Mouse (Mus musculus) kidney, embryonic 16.5 days (tissue): ENCODE results near the gene Klhl32. TPM values are rescaled to one million over a fixed set of nuclear protein-coding genes. Genes with fewer than 3 reads are reported as not detected.

ENCODE experiments used
- ATAC-seq: fragments of 200-750 bp; cut with Nextera tagmentation; 2 replicates; pipeline ENCODE4 v1.8.0; 2017; ENCODE audit warnings: moderate TSS enrichment; ENCODE audit not compliant: low FRiP score, low TSS enrichment
- H3K27ac ChIP-seq: fragments of 300-500 bp; sonication (generic); 2 replicates; pipeline ENCODE4 v1.5.1; 2014; ENCODE audit warnings: low read length
- H3K27me3 ChIP-seq: fragments of 300-500 bp; sonication (generic); 2 replicates; pipeline ENCODE4 v1.6.1; 2014; ENCODE audit warnings: low read length, control low read depth, mixed read lengths; ENCODE audit not compliant: insufficient read depth
- H3K36me3 ChIP-seq: fragments of 300-500 bp; sonication (generic); 2 replicates; pipeline ENCODE4 v1.6.1; 2014; ENCODE audit warnings: low read length, control low read depth, mixed read lengths; ENCODE audit not compliant: insufficient read depth
- H3K4me1 ChIP-seq: fragments of 300-500 bp; sonication (generic); 2 replicates; pipeline ENCODE4 v1.6.1; 2014; ENCODE audit warnings: low read length, control low read depth, mixed read lengths; ENCODE audit not compliant: insufficient read depth
- H3K4me2 ChIP-seq: fragments of 300-500 bp; sonication (generic); replicated peaks from 2 replicates; pipeline ENCODE4 v1.6.1; 2014; ENCODE audit warnings: low read depth, low read length
- H3K4me3 ChIP-seq: fragments of 300-500 bp; sonication (generic); 2 replicates; pipeline ENCODE4 v1.5.1; 2014; ENCODE audit warnings: mild to moderate bottlenecking, low read length
- H3K9ac ChIP-seq: fragments of 300-500 bp; sonication (generic); replicated peaks from 2 replicates; pipeline ENCODE4 v1.6.1; 2014; ENCODE audit warnings: low read length
- H3K9me3 ChIP-seq: fragments of 300-500 bp; sonication (generic); 2 replicates; pipeline ENCODE4 v1.6.1; 2016; ENCODE audit warnings: low read length, control low read depth
- WGBS: fragments of 180-500 bp; shearing (Covaris S2); extraction: QIAGEN DNeasy Blood & Tissue Kit; methylation state at CpG from one replicate; pipeline ENCODE4 v1.1.7; 2014; 5-methylcytosine and 5-hydroxymethylcytosine counted together
- polyA plus RNA-seq: library from polyadenylated mRNA; unstranded; fragments of >200 nt; fragmentation: Nextera tagmentation; extraction: Ambion mirVana; gene quantifications from 2 replicates; pipeline ENCODE4 v1.2.1, GENCODE M21; 2015

Gene Klhl32
- polyA plus RNA-seq, 1 experiment from 2014 or later = 4.5 TPM

DNA sequence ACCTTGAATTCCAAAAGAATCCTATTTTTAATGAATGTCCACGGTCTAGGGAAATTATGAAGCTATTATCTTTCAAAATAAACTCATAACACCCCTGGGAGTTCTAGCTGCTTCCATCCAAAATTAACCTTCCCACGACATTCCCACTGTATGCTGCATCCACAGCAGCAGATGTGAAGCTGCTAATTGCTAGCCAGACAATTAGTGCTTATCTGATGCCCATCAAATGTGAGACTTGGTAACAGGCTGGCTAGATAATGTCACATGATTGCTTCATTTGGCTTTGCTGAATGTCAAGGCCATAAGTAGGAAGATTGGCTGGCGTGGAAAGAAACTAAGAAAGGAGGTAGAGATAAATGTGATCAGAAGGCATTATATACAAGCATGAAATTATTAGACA is 85.5 kb downstream of the Klhl32 start:
- Histone ChIP-seq H3K27me3 (no peaks in the 10 kb centered on the region), H3K9ac (no peak overlapping the region), H3K4me3 (no peak overlapping the region), H3K4me1 (no peaks in the 10 kb centered on the region), H3K36me3 (no peaks in the 10 kb centered on the region), H3K9me3 (no peaks in the 10 kb centered on the region), H3K27ac (no peak overlapping the region), H3K4me2 (no peak overlapping the region)
- 63% methylated on average over 3 of the region's 3 CpGs for WGBS
- ATAC-seq = no peak

DNA sequence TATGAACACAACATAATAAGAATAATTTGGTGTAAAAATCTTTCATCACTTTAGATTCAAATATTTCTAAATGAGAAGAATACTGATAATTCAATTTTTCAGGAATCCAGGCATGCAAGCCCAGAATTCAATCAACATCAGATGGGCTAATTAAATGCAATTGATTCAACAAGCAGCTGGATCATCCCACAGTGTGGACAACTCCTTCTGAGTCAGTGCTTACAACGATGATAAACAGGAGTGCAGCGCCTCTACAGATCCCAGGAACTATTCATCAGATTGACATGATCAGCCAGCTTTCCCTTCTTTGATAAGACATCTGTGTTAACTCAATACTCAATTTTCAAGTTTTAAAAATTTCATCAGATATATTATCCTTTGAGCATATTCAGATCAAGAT is 86.4 kb downstream of the Klhl32 start:
- H3K4me1 ChIP-seq = no peaks in the 10 kb centered on the region
- H3K9me3 ChIP-seq = no peaks in the 10 kb centered on the region
- no peak overlapping the region for H3K9ac ChIP-seq
- 70% methylated on average over 2 of the region's 2 CpGs for WGBS
- no peak overlapping the region for H3K4me3 ChIP-seq
- no peak for ATAC-seq
- H3K27ac ChIP-seq = no peak overlapping the region
- H3K27me3 ChIP-seq = no peaks in the 10 kb centered on the region
- no peak overlapping the region for H3K4me2 ChIP-seq
- no peaks in the 10 kb centered on the region for H3K36me3 ChIP-seq

DNA sequence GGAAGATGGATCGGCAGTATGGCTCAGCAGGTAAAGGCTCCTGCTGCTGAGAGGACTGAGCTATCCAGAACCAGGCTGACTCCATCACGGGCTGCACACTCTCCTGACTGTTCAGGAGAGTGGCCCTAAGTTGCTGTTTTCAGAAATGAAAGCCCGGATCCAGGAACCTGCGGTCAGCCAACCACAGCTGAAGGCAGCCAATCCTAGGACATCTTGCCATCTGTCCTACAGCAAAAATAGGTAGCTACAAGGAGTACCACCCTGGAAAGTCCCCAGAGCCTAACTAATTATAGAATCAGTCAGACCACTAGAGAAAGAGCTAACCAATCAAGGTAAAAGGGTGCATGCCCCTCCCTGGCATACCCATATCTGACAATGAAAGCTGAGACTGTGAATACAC is 87.5 kb downstream of the Klhl32 start:
- ATAC-seq = no peak
- no peaks in the 10 kb centered on the region for H3K27me3 ChIP-seq
- no peaks in the 10 kb centered on the region for H3K36me3 ChIP-seq
- H3K27ac ChIP-seq = no peak overlapping the region
- no peaks in the 10 kb centered on the region for H3K9me3 ChIP-seq
- WGBS = 83% methylated on average over 4 of the region's 4 CpGs
- no peak overlapping the region for H3K4me3 ChIP-seq
- H3K4me2 ChIP-seq = no peak overlapping the region
- no peak overlapping the region for H3K9ac ChIP-seq
- H3K4me1 ChIP-seq = no peaks in the 10 kb centered on the region

DNA sequence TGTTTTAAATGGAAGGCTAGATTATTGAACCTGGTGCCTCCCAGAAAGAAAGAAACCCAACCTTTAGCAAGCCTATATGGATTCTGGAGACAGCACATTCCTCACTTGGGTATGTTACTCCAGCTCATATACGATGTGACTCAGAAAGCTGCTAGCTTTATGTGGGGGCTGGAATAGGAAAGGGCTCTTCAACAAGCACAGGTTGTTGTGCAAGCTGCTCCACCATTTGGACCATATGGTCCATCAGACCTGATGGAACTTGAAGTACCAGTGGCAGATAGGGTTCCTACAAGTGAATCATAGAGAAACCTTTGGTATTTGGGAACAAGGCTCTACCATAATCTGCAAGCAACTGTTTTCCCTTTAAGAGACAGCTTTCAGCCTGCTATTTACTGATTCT is 92.0 kb downstream of the Klhl32 start:
- Histone ChIP-seq H3K4me3 (no peak overlapping the region), H3K9ac (no peak overlapping the region), H3K36me3 (no peaks in the 10 kb centered on the region), H3K4me2 (no peak overlapping the region), H3K27me3 (no peaks in the 10 kb centered on the region), H3K9me3 (no peaks in the 10 kb centered on the region), H3K4me1 (no peaks in the 10 kb centered on the region), H3K27ac (no peak overlapping the region)
- ATAC-seq = no peak
- 86% methylated on average over 1 of the region's 1 CpGs for WGBS

DNA sequence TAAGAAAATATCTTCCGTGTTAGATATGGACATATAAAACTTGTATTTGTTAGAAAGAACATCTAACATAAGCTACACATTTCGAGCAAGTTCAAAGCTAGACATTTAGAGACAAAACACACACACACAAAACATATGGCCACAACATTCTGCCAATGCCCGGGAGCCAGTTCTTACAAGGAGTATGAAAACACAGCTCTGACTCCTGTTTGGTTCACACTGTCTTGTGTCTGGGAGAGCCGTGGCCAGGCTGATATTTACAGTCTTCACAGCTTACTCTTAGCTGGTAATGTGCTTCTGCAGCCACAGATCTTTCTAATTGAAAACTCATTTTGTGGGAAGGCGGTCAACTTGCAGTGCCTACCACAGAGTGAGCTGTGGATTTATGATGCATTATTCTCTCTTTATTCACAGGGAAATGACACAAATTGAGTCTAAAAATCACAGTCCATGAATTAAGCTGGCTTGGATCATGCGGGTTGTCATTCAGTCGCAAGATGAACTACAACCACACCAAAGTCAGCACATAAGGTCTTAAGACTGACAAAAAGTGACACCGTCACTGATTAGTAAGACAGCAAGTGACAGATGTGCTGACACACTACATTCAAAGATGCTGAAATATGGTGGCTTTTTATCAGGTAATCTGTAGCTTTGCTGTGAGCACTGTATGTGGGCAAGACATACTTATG is 98.3 kb downstream of the Klhl32 start:
- WGBS = 85% methylated on average over 8 of the region's 8 CpGs
- H3K4me1 ChIP-seq = no peaks in the 10 kb centered on the region
- no peak overlapping the region for H3K27ac ChIP-seq
- H3K27me3 ChIP-seq = no peaks in the 10 kb centered on the region
- H3K4me2 ChIP-seq = no peak overlapping the region
- no peak overlapping the region for H3K9ac ChIP-seq
- no peaks in the 10 kb centered on the region for H3K9me3 ChIP-seq
- ATAC-seq = no peak
- H3K4me3 ChIP-seq = no peak overlapping the region
- H3K36me3 ChIP-seq = no peaks in the 10 kb centered on the region

DNA sequence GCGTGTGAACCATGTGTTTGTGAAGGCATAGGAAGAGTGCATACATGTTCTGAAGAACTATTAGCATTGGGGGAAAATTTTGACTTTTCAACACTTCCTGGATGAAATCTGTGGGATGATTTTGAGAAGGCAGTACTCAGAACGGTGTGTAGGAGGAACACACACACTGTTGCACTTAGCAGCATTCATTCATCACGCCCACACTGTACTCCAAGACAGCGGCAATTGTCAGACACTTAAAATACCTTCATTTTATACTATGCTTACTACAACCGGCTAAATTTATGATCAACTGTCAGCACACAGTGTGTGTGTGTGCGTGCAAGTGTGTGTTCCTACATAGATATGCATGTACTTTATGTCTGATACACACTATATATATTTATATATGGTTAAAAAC is 113.8 kb downstream of the Klhl32 start:
- Histone ChIP-seq H3K9ac (no peak overlapping the region), H3K4me2 (no peak overlapping the region), H3K27ac (no peak overlapping the region), H3K9me3 (peaks cover 2% of the 10 kb centered on the region; the same call in 1 of the 2 replicates), H3K4me3 (no peak overlapping the region), H3K27me3 (no peaks in the 10 kb centered on the region), H3K36me3 (no peaks in the 10 kb centered on the region), H3K4me1 (no peaks in the 10 kb centered on the region)
- WGBS = 81% methylated on average over 6 of the region's 6 CpGs
- no peak; the same call in 1 of the 2 replicates for ATAC-seq

- H3K27me3 ChIP-seq = no peaks in the 10 kb centered on the region
- H3K4me1 ChIP-seq = no peaks in the 10 kb centered on the region
- no peaks in the 10 kb centered on the region for H3K36me3 ChIP-seq
- H3K4me2 ChIP-seq = no peak overlapping the region
- H3K4me3 ChIP-seq = no peak overlapping the region
- no peak overlapping the region for H3K9ac ChIP-seq
- WGBS = 24% methylated on average over 3 of the region's 3 CpGs
- peak; percentile 65; the same call in 1 of the 2 replicates for ATAC-seq
- no peaks in the 10 kb centered on the region for H3K9me3 ChIP-seq
- no peak overlapping the region for H3K27ac ChIP-seq
Observed at GRCm38 (mm10) chr4:24720834-24721233, 130.1 kb downstream of the Klhl32 start.

- Histone ChIP-seq H3K4me2 (no peak overlapping the region), H3K9me3 (no peaks in the 10 kb centered on the region), H3K4me3 (no peak overlapping the region), H3K4me1 (no peaks in the 10 kb centered on the region), H3K27me3 (no peaks in the 10 kb centered on the region), H3K9ac (no peak overlapping the region), H3K36me3 (no peaks in the 10 kb centered on the region), H3K27ac (no peak overlapping the region)
- ATAC-seq = no peak
- 82% methylated on average over 4 of the region's 4 CpGs for WGBS
Observed at GRCm38 (mm10) chr4:24715559-24715958, 135.4 kb downstream of the Klhl32 start.

GRCm38 (mm10) chr4:24714367-24714766 is 136.6 kb downstream of the Klhl32 start:
- no peak overlapping the region for H3K9ac ChIP-seq
- no peak overlapping the region for H3K27ac ChIP-seq
- no peaks in the 10 kb centered on the region for H3K27me3 ChIP-seq
- H3K9me3 ChIP-seq = no peaks in the 10 kb centered on the region
- H3K4me1 ChIP-seq = no peaks in the 10 kb centered on the region
- H3K4me2 ChIP-seq = no peak overlapping the region
- no peak overlapping the region for H3K4me3 ChIP-seq
- H3K36me3 ChIP-seq = no peaks in the 10 kb centered on the region
- no peak for ATAC-seq
- 82% methylated on average over 10 of the region's 10 CpGs for WGBS

GRCm38 (mm10) chr4:24698528-24699117 is 152.3 kb downstream of the Klhl32 start:
- WGBS = 58% methylated on average over 7 of the region's 7 CpGs
- H3K9ac ChIP-seq = no peak overlapping the region
- no peak for ATAC-seq
- no peak overlapping the region for H3K27ac ChIP-seq
- no peak overlapping the region for H3K4me2 ChIP-seq
- no peak overlapping the region for H3K4me3 ChIP-seq
- no peaks in the 10 kb centered on the region for H3K4me1 ChIP-seq
- no peaks in the 10 kb centered on the region for H3K9me3 ChIP-seq
- no peaks in the 10 kb centered on the region for H3K36me3 ChIP-seq
- H3K27me3 ChIP-seq = no peaks in the 10 kb centered on the region
